Mouse (Mus musculus): Measurements from ENCODE around the gene Spata45. TPM values are rescaled to one million over a fixed set of nuclear protein-coding genes. Genes with fewer than 3 reads are reported as not detected.

Spata45 gene
- total and polyA plus RNA-seq, 3 experiments = not detected

DNA sequence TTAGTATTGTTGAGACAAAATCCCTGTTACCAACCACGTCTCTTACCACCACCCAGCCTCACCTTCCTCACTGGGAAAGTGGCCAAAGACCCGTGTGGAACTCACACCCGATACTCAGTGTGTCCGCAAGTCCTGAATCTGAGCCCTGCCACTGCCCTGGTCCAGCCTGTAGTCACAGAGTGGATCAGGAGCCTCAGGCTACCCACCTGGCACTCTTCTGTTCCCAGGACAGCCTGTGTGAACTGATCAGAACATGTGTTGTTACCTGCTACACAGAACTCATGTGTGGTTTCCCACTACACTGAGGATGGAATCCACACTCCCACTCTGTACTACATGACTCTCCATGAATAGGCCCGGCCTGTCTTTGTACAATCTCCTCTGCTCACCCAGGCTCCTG is 5.7 kb downstream of the Spata45 start:
- DNase-seq = no peak

GRCm38 (mm10) chr1:191042688-191043087 is 6.2 kb downstream of the Spata45 start:
- DNase-seq = no peak

- DNase-seq = no peak
Measured at GRCm38 (mm10) chr1:191045264-191045663, 8.8 kb downstream of the Spata45 start.

DNA sequence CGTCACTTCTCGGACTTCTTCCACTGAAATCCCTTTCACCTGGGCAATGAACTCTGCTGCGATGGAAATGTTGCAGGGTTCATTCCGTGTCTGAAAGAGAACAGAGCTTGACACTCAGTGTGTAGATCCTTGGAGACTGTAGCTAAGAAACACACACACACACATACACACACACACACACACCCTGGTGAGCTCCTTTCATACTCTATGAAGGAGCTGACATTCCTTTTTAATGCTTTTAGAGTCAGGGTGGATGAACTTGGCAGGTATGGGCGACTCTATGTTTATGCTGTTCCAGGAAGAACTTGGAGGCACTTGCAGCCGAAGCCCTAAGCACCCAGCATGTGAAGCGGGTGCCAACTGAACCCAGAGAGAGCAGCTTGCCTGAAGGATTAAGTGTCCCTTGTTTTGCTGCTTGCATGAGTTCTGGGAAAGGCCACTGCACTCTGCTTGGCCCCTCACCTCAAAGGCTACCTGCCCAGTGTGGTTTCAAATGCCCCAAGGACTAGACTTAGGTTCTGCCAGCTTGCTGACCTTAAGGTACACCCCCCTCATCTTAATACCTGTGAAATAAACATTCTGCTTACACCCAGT is 9.9 kb downstream of the Spata45 start:
- no peak for DNase-seq

- DNase-seq = no peak
Measured at GRCm38 (mm10) chr1:191053555-191053954, 17.1 kb downstream of the Spata45 start.

GRCm38 (mm10) chr1:191054870-191055532 is 18.6 kb downstream of the Spata45 start:
- DNase-seq = peak; percentile 34

DNA sequence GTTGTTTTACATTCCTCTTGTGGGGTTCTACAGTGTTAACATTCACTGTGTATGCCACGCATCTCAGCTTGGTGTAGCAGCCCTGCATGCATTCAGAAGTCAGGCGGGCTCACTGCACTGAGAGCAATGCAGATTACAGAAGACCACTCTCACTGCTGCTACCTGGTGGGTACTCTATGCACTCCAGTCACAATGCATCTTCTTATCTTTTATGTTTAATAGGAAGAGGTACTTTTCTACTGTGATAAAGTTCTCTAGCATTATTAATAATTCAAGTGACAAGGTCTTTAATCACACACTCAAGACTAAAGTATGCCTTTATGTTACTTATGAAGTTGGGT is 19.1 kb downstream of the Spata45 start:
- no peak for DNase-seq

DNA sequence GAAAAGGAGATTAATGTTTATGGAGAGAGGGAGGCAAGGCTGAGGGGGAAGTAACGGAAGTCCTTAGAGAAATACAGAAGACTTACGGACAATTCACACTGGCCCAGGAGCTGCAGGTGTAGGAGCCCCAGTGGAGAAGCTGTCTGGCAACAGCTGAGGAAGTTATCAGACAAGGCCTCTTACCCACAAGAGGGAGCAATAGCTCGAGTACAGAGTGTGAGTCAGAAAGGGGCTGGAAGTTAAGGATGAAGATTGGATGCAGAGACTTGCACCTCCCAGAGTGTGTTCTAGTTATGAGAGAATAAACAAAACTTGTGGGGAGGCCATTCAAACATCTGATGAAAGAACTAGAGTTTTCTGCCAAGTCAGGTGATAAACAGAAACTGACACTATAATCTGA is 21.0 kb downstream of the Spata45 start:
- DNase-seq = no peak

DNA sequence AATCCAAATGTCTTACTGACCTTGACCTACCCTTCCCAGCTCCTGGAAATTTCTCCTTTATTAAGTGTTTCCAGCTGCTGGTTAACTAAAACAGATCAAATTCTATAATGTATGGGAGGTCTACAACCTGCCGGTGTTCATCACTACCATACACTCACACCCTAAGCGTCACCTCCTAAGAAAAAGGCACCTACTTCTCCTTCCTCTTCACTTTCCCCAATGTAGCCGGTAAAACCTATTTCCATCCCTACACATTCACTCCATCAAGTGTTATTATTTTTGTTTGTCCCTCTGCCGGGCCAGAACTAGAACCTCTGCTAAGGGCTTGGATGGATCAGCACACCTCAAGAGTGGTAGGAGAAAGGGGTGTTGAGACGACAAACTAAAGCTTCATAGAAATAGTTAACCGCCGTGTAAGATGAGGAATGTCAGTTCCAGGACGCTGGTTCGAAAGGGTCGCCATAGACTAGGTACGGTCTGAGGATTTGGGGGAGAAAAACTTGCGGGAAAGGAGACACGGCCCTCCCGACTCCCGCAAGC is 25.9 kb downstream of the Spata45 start:
- no peak for DNase-seq

GRCm38 (mm10) chr1:191062781-191063485 is 26.5 kb downstream of the Spata45 start, which contains the start of the genes Tatdn3 and Nsl1:
Gene Tatdn3 (minus strand): TSS chr1:191062932.
Gene Nsl1 (plus strand): TSS chr1:191063012.
- DNase-seq = peak; percentile 93

GRCm38 (mm10) chr1:191063700-191064099 is 27.3 kb downstream of the Spata45 start:
- DNase-seq = no peak

- no peak for DNase-seq
Measured at GRCm38 (mm10) chr1:191064535-191064934, 28.1 kb downstream of the Spata45 start.

DNA sequence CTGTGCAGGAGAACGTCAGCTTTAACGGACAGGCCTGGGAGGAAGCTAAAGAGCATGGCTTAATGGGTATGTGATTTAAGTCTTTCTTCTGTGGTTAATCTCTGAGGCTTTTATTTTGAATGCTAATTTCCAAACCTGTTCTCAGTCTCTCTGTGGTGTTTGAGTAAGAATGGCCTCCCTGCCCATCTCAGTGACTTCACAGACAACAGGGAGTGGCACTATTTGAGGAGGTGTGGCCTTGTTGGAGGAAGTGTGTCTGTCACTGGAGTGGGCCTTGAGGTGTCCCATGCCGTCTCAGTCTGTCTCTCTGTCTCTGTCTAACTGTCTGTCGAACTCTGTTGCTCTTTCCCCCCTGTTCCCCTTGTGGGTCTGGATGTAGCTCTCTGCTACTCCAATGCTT is 28.7 kb downstream of the Spata45 start:
- no peak for DNase-seq

- no peak for DNase-seq
Measured at GRCm38 (mm10) chr1:191068377-191068776, 31.9 kb downstream of the Spata45 start.

GRCm38 (mm10) chr1:191070259-191070658 is 33.8 kb downstream of the Spata45 start:
- DNase-seq = no peak

DNA sequence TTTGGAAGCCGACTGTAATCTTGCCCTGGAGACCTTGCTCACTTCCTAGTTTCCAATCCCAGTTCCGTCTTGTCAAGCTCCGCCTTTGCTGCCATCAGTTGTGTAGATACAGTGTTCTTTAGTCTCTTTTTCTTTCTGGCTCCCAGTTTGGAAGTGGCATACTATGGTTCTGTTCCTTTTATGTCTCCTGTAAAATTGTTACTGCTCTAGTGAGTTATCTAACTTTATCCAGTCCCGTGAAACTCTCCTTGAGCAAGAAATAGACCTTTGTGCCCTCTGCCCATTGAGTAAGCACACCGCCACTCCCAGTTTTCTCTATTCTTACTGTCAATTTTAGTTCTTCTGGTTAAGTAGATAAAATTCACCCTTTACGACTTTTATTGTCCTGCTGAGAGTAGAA is 35.2 kb downstream of the Spata45 start:
- no peak for DNase-seq

DNA sequence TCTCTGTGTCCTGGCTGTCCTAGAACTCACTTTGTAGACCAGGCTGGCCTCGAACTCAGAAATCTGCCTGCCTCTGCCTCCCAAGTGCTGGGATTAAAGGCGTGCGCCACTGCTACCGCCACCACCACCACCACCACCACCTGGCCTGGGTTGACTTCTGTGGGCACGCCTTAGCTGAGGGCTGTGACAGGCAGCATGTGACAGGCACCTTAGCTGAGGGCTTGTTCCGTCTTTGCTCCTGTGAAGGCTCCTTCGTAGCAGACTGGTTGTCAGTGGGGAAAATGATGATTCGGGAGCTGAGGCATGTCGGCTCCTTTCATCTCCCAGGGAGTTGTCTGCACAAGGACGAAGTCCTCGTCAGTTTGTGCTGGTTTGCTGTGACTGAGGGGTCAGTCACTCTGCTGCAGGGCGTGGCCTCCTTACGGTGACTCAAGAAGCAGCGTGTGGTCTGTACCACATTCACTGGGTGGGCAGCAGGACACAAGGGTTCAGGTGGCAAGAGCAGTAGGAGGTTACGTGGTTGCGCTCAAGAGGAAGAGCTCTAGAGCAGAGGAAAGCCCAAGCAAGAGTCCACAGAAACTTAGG is 36.0 kb downstream of the Spata45 start:
- peak; percentile 71 for DNase-seq

GRCm38 (mm10) chr1:191073001-191073400 is 36.6 kb downstream of the Spata45 start:
- peak; percentile 76 for DNase-seq

DNA sequence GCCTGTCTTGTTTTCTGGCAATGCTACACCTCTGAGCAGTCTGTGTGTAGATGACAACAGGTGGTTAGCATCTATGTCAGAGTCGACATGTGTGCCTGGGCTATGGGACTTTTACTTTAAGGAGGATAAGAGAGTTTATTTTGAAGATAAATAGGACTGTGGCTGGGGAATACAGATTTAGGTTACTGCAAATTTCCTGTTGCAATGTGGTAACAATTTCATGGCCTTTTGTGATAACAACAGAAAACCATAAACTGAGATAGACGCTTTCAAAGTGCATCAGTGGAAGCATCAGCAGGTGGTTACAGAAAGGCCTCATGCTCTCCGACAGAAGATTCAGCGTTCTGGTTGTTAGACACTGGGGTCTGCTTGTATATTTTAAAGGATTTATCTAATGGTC is 37.0 kb downstream of the Spata45 start:
- no peak for DNase-seq

GRCm38 (mm10) chr1:191075199-191075883 is 38.9 kb downstream of the Spata45 start:
- peak; percentile 63 for DNase-seq

DNA sequence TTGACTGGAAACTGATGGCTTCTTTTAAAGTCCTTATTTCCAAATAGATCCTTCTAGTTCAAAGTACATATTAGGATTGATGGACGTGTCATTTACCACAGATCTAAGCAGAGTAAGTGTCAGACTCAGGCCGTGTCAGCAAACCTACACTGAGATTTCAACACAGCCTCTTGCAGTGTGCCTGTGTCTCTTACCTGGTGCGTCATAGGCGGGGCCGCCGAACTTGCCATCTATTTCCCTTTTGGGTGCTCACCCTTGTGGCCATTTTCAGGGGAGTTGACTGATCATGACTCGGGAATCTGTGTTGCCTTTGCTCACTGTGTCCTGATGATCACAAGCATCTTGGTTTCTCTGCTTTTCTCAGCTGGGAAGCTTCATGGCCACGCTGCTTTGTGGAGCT is 46.8 kb downstream of the Spata45 start:
- no peak for DNase-seq

DNA sequence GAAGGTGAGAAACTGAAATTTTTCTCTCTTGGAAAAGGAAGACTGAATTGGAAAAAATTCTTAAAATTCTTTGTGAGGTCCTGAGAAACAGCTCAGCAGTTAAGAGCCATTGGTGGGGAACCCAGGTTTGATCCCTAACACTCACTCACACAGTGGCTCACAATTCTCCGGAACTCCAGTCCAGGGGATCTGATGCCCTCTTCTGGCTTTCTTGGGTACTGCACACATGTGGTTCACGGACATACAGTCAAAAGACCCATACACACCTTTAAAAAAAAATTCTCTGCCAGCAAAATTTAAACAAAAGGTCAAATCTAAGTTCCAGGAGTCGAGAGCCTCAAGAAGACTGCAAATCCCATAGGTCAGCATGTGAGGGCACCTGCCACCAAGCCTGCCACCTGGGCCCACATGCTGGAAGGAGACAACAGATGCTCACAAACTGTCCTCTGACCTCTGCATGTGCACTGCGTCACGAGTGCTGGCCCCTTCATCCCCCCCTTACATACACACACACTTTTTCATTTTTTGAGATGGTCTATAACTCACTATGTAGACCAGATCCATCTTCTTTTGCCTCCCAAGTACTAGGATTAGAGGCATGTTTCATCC is 48.6 kb downstream of the Spata45 start:
- DNase-seq = peak; percentile 48
